Mouse (Mus musculus): ENCODE measurements around the gene Hook2. TPM values are rescaled to one million over a fixed set of nuclear protein-coding genes. Genes with fewer than 3 reads are reported as not detected.

Gene Hook2
- 9.2 and 13.5 TPM in 2 replicates for total RNA-seq (2017)

DNA sequence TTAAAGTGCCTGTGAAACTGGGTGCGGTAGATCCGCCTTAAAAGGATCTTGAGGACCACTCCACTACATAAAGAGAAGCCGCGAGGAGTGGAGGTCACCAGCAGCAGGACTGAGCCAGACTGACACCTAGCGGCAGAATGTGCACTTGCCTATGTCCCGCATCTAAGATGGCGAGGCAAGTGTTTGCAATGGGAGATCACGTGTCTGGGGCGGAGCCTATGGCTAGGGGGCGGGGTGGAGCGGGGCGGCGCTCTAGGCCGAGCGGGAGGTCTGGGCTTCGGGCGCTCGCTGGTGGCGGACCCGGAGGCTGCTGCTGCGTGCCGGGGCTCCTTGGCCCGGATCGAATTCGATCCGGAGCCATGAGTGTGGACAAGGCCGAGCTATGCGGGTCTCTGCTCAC is at the start of gene Hook2:
TSS of gene Hook2 (plus strand) at position 255 of the 400 bp plus-strand sequence.
- peak; percentile 79 for ATAC-seq (replicated peaks; ENCODE audit: low read depth, poor library complexity, severe bottlenecking)

DNA sequence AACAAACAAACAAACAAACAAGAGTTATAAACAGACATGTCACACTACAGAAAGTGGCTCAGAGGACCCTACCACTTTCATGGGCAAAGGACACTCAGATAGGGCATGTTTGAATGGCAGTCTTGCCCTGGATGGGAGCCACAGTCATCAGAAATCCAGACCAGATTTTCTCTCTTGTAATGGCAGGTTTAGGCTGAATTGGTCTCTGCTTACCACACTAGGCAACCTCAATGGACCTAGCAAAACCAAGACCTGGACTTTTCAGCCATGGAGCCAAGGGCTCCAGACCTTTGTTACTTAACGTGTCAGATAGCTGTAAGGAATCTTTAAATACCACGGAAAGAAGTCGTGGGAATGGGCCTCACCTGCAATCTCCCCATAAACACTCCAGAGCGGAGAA is 46.7 kb upstream of the Hook2 start:
- no peak for ATAC-seq (replicated peaks; ENCODE audit: low read depth, poor library complexity, severe bottlenecking)

DNA sequence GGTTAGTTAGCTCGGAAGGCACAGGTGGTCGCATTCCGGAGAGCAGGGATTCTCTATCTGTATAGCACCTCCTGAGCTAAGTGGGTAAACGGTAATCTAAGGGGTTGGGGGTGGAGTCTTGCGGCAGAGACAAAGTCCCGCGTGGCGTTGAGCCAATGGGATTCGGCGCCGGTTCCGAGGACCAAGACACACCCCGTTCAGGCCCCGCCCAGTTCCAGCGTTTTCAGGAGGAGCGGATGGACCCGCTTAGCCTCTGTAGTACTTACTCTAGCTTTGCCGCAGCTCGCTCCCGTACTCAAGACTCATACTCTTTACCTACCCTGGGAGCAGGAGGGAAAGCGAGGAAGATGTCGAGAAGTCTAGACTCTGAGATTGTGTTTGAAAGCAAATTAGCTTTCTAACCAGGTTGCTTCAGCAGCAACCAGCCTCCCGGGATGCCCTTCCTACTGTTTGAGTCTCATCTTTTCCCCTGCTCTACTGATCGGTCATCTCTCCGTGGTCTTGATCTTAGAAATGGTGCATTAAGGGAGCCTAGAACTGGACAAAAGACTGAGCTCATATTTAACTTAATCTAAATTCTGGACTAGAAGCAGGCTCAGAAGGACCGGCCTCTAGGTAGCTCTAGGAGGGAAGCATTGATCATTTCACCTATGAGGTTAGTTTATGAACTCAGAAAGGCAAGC is 45.8 kb upstream of the Hook2 start:
- peak; percentile 70 for ATAC-seq (replicated peaks; ENCODE audit: low read depth, poor library complexity, severe bottlenecking)

DNA sequence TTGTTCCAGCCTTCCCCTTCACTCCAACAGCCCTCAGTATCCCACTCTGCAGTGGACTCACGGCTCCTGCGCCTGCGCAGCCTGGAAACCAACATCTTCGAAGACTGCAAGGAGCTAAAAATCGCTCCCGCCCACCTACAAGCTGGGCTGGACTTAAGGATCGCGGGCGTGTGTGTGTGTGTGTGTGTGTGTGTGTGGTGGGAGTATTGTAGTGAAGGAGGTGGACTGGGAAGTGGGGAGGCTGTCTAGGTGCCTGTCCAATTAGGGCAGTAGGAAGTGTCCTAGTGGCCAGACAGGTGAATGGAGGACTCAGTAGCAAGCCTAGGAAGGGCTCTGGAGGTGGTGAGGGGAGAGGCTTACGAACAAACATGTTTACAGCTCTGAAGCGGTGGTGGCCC is 45.2 kb upstream of the Hook2 start:
- no peak for ATAC-seq (replicated peaks; ENCODE audit: low read depth, poor library complexity, severe bottlenecking)

DNA sequence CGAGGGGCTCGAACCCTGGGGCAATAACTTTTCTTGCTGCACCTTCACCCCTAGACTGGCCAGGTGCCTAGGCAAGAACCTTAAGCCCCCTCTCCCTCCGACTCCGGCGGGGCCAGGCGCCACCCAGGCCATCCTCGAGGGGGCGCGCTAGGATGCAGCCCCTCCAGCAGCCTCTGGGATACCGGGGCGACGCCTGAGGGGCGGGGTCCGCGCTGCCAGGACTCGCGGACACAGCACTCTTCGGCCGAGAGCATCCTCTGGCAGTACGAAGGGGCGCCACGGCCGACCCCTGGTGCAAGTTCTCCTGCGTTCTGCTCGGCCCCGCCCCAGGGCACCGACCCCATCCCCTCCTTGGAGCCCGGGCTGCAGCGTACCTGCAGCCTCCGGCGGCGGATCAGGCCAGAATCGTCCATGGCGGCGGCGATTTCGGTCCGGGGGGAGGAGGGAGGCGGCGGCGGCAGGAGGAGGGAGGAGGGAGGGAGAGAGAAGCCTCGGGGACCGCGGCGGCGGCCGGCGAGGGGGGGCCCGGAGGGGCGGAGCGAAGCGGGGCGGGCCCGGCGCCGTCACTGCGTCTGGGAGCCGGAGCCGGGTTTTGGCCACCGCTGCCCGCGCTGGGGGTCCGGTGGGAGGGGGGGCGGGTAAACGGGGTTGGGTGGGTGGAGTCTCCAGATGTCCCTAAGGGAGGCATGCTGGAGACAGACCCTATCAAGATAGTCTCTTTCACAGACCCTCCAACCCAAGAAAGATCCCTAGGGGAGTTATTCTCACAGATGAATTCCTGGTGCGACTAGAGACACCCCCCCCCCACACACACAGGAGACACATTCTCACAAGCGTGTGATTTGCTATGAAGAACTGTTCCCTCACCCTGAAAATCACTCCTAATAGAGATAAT is 44.5 kb upstream of the Hook2 start:
- ATAC-seq (replicated peaks; ENCODE audit: low read depth, poor library complexity, severe bottlenecking), result 0 out of 2 replicates have a peak, but pooled peaks have one; percentile 23

DNA sequence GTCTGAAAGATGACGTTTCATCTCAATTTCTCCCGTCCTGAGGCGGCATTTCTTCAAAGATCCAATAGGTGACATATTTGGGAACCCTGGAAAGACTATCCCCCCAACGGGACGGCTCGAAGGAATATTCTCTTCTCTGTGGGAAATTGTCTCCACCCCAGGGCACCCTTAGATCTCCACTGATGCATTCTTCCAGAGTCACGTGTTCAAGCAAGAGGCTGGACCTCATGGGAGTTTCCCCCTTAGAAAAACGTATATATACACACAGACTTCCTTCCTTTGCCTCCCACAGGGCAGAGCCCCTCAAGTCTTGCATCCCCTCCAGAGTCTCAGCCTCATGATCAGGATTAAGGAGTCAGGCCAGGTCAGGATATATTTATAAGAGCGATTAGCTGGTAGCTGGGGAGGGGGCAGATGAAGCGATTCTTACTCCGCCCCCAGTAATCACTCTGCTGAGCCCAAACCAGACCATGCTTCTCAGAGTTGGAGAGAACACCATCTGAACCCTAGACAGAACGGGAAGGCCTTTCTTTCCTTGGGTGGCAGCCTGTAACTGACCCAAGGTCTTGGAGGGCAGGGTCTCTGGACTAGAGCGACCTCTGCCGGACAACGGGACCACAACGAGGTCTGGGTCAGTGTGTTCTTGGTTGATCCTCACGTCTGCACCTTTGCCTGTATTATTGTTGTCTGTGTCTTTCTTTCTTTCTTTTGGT is 43.7 kb upstream of the Hook2 start, which contains the start of gene Rtbdn:
TSS of gene Rtbdn (plus strand) at position 464 of the 713 bp plus-strand sequence.
- no peak for ATAC-seq (replicated peaks; ENCODE audit: low read depth, poor library complexity, severe bottlenecking)

DNA sequence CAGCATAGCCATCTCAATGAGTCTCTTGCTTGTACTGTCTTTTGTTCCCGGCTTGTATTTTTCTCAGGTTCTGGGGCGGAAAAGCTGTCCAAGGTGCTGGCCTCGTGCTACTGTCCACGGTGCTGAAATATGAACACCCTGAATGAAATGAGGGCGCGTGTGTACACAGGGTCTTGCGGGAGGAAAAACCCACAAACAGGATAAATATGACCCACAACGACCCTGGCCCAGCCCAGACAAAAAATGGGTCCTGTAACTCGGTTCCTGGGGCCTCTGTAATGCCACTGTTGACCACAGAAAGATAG is 43.2 kb upstream of the Hook2 start:
- ATAC-seq (replicated peaks; ENCODE audit: low read depth, poor library complexity, severe bottlenecking), result peak; percentile 70

DNA sequence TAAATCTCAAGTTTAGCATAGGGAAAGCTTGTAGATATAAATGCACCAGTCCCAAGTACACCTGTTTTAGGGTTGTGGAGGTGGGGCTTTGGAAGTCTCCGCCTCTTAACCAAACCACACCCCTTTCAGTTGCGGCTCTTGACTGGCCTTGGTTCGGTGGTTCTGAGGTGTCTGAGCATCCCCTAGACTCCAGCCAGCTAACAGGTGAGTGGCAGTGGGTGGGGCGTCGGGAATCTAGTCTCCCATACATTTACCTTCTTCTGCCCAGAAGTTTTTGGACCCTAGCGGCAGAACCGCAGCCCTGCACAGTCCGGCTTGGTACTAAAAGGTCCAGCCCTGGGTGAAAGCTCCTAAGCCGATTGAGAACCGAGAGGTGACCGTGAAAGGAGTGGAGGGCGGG is 40.6 kb upstream of the Hook2 start:
- ATAC-seq (replicated peaks; ENCODE audit: low read depth, poor library complexity, severe bottlenecking), result no peak

DNA sequence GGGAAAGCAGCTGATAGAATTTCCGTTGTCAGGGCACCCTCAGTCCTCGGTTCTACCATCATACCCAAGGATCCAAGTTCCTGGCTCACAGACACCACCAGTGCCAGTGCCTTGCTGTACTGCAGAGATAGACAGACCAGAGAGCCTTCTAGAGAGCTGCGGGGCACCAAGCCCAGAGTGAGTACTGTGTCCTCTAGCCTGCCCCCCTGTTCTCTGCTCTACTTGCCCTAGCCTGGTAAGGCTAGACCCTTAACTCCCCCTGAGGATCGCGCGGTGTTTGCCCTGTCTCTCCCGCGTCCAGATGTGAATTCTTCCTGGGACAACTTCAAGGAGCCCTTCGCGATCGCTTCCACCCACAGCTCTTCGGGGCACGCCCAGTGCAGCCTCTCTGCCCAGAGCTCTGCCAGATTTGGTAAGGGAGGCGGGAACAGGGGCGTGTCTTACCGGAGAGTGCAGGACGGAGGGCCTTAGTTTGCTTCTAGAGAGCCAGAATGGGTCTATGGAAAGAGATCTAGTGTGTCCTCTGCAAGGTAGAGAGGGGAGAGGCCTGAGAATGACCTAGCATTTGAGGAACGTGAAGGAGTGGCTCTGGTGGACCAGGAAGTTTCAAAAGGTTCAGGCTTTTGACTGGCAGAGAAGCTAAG is 37.7 kb upstream of the Hook2 start:
- ATAC-seq (replicated peaks; ENCODE audit: low read depth, poor library complexity, severe bottlenecking), result peak; percentile 73

DNA sequence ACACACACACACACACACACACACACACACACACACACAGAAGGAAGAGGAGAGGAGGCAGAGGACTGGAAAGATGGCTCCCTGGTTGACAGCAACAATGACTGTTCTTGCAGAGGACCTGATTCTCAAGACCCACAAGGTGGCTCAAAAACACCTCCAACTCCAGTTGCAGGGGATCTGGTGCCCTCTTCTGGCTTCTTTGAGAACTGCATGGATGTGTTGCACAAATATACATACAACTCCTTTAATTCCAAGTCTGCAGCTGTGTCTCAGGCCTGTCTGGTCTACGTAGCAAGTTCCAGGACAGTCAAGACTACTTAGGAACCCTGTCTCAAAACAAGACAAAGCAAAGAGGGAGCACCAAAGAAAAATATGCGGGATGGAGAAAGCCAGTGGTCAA is 33.6 kb upstream of the Hook2 start:
- peak; percentile 65 for ATAC-seq (replicated peaks; ENCODE audit: low read depth, poor library complexity, severe bottlenecking)

DNA sequence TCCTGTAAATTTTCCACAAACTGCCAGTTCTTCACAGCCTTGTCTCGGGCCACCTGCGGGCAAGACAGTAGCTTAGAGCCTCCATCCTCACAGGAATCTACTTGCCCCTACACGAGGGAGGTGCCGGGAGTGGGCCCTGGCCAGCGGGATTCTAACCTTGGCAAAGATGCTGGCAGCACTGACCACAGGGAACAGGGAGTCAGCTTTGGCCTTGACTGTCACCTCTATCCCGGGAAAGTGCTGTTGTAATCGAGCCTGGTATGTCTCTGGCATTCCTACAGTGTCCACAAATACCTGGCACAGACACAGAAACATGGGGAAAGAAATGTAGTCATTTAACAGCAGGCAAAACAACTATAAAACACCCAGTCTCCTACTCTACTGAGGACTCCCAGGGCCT is 30.6 kb upstream of the Hook2 start:
- no peak for ATAC-seq (replicated peaks; ENCODE audit: low read depth, poor library complexity, severe bottlenecking)

DNA sequence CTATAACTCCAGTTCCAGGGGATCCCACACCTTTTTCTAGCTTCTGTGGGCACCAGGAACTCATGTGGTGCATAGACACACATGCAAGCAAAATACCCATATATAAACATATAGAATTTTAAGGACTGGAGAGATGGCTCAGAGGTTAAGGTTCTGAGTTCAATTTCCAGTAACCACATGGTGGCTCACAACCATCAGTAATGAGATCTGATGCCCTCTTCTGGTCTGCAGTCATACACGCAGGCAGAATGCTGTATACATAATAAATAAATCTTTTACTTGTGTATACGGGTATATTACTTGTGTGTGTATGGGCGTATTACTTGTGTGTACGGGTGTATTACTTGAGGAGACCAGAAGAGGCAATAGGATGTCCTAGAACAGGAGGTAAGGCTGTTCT is 26.5 kb upstream of the Hook2 start:
- no peak for ATAC-seq (replicated peaks; ENCODE audit: low read depth, poor library complexity, severe bottlenecking)

DNA sequence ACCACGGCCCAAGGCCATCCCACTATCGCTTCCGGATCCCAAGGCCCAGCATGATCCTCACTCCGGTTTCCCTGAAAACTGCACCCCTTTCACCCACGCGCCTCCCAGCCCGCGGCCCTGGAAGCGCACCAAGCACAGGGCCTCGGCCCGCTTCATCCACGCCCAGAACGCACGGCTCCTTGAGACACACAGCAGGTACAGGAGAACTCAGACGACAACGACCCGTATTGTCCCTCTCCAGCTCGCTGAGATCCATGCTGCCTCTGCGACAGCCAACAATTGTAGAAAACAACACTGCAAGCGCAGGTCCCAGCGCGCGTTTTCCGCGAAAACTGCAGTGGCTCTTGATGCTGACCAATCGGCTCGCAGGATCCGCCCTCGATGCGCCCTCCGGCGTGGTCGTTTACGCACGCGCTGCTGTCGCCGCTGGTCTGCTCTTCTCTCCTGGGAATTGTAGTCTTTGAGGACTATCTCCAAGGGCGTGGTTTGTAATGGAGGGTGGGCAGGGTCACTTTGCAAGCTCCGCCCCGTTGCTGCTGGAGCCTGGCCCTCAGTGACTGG is 24.6 kb upstream of the Hook2 start:
- ATAC-seq (replicated peaks; ENCODE audit: low read depth, poor library complexity, severe bottlenecking), result peak; percentile 86

DNA sequence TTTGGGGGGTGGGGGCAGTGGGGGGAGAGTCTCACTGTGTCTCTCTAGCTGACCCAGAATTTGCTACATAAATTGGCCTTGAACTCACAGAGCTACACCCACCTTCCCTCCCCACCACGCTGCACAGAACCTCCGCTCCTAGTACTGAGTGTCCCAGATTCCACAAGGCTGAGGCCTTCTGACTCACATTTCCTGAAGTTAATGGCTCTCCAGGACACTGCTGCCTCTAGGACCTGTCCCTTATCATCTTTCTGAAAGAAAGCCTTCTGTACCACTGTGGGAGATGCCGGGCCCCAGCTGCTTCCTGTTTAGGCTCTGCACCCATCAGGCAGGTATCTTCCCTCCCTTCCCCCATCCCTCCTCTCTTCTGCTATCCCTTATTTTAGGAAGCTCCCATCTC is 23.8 kb upstream of the Hook2 start:
- ATAC-seq (replicated peaks; ENCODE audit: low read depth, poor library complexity, severe bottlenecking), result no peak

DNA sequence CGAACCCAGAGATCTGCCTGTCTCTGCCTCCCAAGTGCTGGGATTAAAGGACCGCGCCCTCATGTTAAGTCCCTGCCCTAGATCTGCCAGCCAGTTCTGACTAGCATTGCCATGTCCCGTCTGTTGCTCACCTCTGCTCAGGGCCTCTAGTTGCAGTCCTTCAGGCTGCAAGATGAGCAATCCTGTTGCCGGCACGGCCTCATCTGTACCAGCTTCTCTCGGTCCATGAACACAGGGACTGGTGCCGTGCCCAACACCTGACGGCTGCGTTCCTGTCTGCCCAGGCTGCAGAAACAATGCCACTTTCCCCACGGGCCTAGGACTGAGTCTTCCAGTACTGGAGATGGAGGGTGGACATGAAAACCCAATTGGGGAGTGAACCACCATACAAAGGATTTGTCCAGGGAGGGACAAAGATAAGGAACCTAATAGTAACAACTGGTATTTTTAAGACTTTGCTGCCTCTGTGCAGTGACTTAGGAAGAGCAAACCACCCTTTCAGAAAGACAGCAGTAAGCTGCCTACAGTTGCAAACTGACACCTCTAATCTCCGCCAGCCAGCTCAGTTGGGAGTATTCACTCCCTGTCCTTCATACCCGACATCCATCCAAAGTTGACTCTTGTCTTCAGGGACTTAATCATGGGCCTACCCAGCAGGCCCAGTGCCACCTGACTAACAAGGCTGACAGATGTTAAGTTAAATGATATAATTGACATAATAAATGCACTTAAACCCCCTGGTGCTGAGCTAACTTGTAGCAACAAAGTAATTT is 22.7 kb upstream of the Hook2 start:
- ATAC-seq (replicated peaks; ENCODE audit: low read depth, poor library complexity, severe bottlenecking), result no peak

DNA sequence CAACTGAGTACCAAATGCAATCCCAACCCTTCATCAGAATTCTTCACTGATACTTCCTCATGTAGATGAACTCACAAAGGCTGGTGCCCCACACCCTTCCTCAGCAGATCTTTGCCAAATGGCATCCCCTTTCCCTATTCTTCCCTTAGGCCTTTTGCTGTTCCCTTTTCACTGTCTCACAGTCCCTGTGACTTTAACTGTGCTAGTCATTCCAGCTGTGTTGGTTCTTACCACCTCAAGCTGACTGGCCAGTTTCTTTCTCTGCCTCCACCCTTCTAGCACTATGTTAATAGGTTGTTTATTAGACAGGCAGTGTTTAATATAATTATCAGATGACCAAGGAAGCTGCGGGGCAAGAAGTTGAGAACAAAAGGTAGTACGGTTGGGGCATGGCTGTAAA is 21.8 kb upstream of the Hook2 start:
- no peak for ATAC-seq (replicated peaks; ENCODE audit: low read depth, poor library complexity, severe bottlenecking)

DNA sequence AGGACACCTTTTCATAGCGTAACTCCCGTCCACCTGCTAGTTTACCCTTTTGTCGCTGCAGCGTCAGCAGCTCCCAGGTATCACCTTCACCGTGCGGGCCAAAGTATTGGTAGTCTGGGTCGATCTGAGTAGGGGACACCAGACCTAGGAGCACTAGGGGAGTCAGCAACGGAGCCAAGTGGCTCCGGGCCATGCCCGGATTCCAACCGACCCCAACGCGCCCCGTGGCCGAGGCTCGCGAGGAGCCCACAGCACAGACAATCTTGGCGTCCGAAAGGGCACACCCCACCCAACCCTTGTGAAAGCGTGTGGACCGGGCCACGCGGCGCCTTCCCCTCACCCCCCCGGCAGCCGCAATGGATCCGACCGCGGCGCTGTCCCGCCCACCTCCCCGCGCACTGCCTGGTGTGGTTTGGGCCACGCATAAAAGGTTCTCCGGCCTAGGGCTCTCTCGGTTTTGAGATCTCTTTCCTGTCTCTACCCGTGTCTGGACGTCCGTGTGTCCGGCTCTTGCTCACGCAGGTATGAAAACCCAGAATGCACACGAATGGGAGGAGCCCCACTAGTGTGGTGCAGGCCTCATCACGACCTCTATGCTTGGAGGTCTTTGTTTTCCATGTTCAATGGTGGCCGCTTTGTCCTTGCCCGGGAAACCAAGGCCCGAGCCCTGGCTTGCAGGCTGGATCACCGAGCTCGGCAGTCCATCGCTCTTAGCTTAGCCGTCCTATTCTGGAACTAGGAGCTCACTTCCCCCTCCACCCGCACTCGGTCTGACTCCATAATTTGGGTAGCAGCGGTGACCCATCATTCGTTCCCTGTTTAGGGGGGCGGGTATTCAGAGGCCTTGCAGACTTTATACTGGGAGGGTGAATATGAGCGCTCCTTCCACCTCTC is 20.9 kb upstream of the Hook2 start, which contains the start of the genes Gm49661, Prdx2 and Rnaseh2a:
TSS of gene Gm49661 (minus strand) at position 193 of the 894 bp plus-strand sequence.
TSS of gene Prdx2 (plus strand) at position 347 of the 894 bp plus-strand sequence.
TSS of gene Rnaseh2a (minus strand) at position 527 of the 894 bp plus-strand sequence.
- ATAC-seq (replicated peaks; ENCODE audit: low read depth, poor library complexity, severe bottlenecking), result peak; percentile 34

DNA sequence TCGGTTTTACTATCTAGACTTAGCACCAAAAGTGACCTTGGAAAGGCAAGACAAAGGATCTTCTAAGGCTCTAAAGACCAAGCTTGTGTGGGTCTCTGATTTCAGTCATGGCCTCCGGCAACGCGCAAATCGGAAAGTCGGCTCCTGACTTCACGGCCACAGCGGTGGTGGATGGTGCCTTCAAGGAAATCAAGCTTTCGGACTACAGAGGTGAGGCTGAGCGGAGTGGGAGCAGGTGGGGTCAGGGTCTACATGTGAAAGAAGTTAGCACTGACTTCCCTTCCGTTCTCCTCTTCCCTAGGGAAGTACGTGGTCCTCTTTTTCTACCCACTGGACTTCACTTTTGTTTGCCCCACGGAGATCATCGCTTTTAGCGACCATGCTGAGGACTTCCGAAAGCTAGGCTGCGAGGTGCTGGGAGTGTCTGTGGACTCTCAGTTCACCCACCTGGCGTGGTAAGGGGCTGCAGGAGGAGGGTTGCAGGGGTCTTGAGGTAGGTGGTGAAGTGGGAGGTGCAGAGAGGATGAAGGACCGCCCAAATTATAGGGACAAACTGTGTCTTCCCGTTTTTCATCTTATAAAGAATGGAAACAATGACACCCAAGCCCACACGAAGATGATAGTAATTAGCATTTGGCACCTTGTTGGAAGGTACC is 20.1 kb upstream of the Hook2 start:
- no peak for ATAC-seq (replicated peaks; ENCODE audit: low read depth, poor library complexity, severe bottlenecking)

Measured in common myeloid progenitor, adult 5-6 weeks (primary cell).